Mouse (Mus musculus) cerebellum, postnatal 14 days (tissue): Measurements from ENCODE around the gene Syt9.

ENCODE experiments used
- DNase-seq, 2 experiments: peaks; one replicate each; pipeline ENCODE4 v3.0.0; 2021; ENCODE audit warnings: mixed read lengths in 2 of 2

The Syt9 gene

GRCm38 (mm10) chr7:107545011-107545410 is 174.5 kb downstream of the Syt9 start:
- DNase-seq: peak; percentile 44 to 64

GRCm38 (mm10) chr7:107547872-107548271 is 177.3 kb downstream of the Syt9 start:
- no peak for DNase-seq

- peak in 1 of 2 experiments; percentile 24 for DNase-seq
Observed at GRCm38 (mm10) chr7:107553461-107553860, 182.9 kb downstream of the Syt9 start.

- peak; percentile 65 for DNase-seq
Observed at GRCm38 (mm10) chr7:107555906-107556305, 185.4 kb downstream of the Syt9 start.

GRCm38 (mm10) chr7:107560675-107561074 is 190.1 kb downstream of the Syt9 start:
- no peak for DNase-seq

GRCm38 (mm10) chr7:107561584-107561983 is 191.1 kb downstream of the Syt9 start:
- DNase-seq: no peak

GRCm38 (mm10) chr7:107563727-107564126 is 193.2 kb downstream of the Syt9 start:
- no peak for DNase-seq

GRCm38 (mm10) chr7:107567261-107567671 is 196.7 kb downstream of the Syt9 start, which contains the start of gene Olfml1:
Olfml1 (plus strand) TSS chr7:107567446.
- no peak for DNase-seq

- no peak for DNase-seq
Observed at GRCm38 (mm10) chr7:107567674-107568073, 197.1 kb downstream of the Syt9 start.

GRCm38 (mm10) chr7:107568971-107569370 is 198.4 kb downstream of the Syt9 start:
- peak; percentile 31 to 53 for DNase-seq

GRCm38 (mm10) chr7:107573856-107574255 is 203.3 kb downstream of the Syt9 start:
- no peak for DNase-seq

- no peak for DNase-seq
Observed at GRCm38 (mm10) chr7:107574276-107574675, 203.7 kb downstream of the Syt9 start.

- DNase-seq: peak; percentile 6 to 9
Observed at GRCm38 (mm10) chr7:107592641-107593040, 222.1 kb downstream of the Syt9 start.

- DNase-seq: no peak
Observed at GRCm38 (mm10) chr7:107593904-107594303, 223.4 kb downstream of the Syt9 start.

- peak; percentile 59 to 63 for DNase-seq
Observed at GRCm38 (mm10) chr7:107594325-107594856, 223.9 kb downstream of the Syt9 start.

GRCm38 (mm10) chr7:107594857-107595402 is 224.4 kb downstream of the Syt9 start, which contains the start of gene Ppfibp2:
Ppfibp2 (plus strand) TSS chr7:107595207.
- peak; percentile 79 to 80 for DNase-seq

- no peak for DNase-seq
Observed at GRCm38 (mm10) chr7:107595426-107595825, 224.9 kb downstream of the Syt9 start.

GRCm38 (mm10) chr7:107596753-107597152 is 226.2 kb downstream of the Syt9 start:
- DNase-seq: no peak

GRCm38 (mm10) chr7:107597956-107598355 is 227.4 kb downstream of the Syt9 start:
- DNase-seq: no peak
